Mouse (Mus musculus): ENCODE results near the gene Srsf9.

DNA sequence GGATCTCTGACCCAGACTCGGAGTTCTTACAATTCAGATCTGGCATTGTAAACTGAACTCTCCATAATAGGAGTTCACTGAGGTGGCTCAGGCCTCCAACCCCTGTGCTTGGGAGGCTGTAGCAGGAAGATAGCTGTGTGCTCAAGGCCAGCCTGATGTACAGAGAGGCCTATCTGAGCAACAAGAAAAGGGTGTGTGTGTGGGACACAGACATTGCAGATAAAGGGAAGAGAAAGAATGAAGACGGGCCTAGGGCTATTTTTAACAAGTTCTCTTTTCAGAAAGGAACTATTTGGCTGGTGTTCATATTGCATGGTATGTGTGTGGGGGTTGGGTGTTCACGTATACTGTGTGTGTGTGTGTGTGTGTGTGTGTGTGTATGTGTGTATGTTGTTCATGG lies 6.6 kb downstream of the Srsf9 start:
- TF ChIP-seq CTCF (IDR thresholded peaks at IDR 0.05; ENCODE audit: extremely low read depth, insufficient read depth, insufficient read length, insufficient replicate concordance) (no peak), POLR2A (IDR thresholded peaks at IDR 0.05; ENCODE audit: low read depth, low read length) (no peak)
